Mouse (Mus musculus) thymus, postnatal 0 days (tissue): Measurements from ENCODE around the gene Cckar. TPM values are rescaled to one million over a fixed set of nuclear protein-coding genes. Genes with fewer than 3 reads are reported as not detected.

Experiments
- DNase-seq: peaks from one replicate; pipeline ENCODE4 v3.0.0-alpha.2; 2015; ENCODE audit warnings: low spot score
- polyA plus RNA-seq: library from polyadenylated mRNA; unstranded; fragments of >200 nt; fragmentation: Nextera tagmentation; extraction: Ambion mirVana; gene quantifications from 2 replicates; pipeline ENCODE4 v1.2.1, GENCODE M21; 2015

Gene Cckar
- 0.17 TPM in 1 of 2 replicates, not detected in the other for polyA plus RNA-seq

GRCm38 (mm10) chr5:53707235-53708177 lies at the start of gene Cckar:
Cckar (minus strand) TSS chr5:53707705.
- no peak for DNase-seq

- no peak for DNase-seq
These were observed 36.6 kb upstream of the Cckar start for GRCm38 (mm10) chr5:53744061-53744460.

GRCm38 (mm10) chr5:53732933-53733332 lies 25.4 kb upstream of the Cckar start:
- DNase-seq: no peak

- DNase-seq: no peak
These were observed 20.1 kb upstream of the Cckar start for GRCm38 (mm10) chr5:53727606-53728005.

GRCm38 (mm10) chr5:53726011-53726410 lies 18.5 kb upstream of the Cckar start:
- no peak for DNase-seq

GRCm38 (mm10) chr5:53716462-53716861 lies 9.0 kb upstream of the Cckar start:
- no peak for DNase-seq

- DNase-seq: no peak
These were observed 3.8 kb upstream of the Cckar start for GRCm38 (mm10) chr5:53711277-53711676.

GRCm38 (mm10) chr5:53708191-53708590 lies 686 bp upstream of the Cckar start:
- DNase-seq: no peak

GRCm38 (mm10) chr5:53702686-53703085 lies 4.8 kb downstream of the Cckar start:
- DNase-seq: no peak

GRCm38 (mm10) chr5:53697794-53698193 lies 9.7 kb downstream of the Cckar start:
- no peak for DNase-seq

- no peak for DNase-seq
These were observed 10.8 kb downstream of the Cckar start for GRCm38 (mm10) chr5:53696701-53697100.

- no peak for DNase-seq
These were observed 14.8 kb downstream of the Cckar start for GRCm38 (mm10) chr5:53692662-53693061.

- DNase-seq: no peak
These were observed 15.4 kb downstream of the Cckar start for GRCm38 (mm10) chr5:53692100-53692499.

GRCm38 (mm10) chr5:53691577-53691976 lies 15.9 kb downstream of the Cckar start:
- DNase-seq: no peak

- DNase-seq: no peak
These were observed 19.2 kb downstream of the Cckar start for GRCm38 (mm10) chr5:53688326-53688725.

GRCm38 (mm10) chr5:53686379-53686778 lies 21.1 kb downstream of the Cckar start:
- no peak for DNase-seq

GRCm38 (mm10) chr5:53685623-53686022 lies 21.9 kb downstream of the Cckar start:
- DNase-seq: no peak

GRCm38 (mm10) chr5:53684417-53684816 lies 23.1 kb downstream of the Cckar start:
- no peak for DNase-seq

GRCm38 (mm10) chr5:53683916-53684315 lies 23.6 kb downstream of the Cckar start:
- no peak for DNase-seq

- DNase-seq: no peak
These were observed 27.9 kb downstream of the Cckar start for GRCm38 (mm10) chr5:53679651-53680050.

- DNase-seq: no peak
These were observed 29.3 kb downstream of the Cckar start for GRCm38 (mm10) chr5:53678036-53678767.

GRCm38 (mm10) chr5:53676671-53677070 lies 30.8 kb downstream of the Cckar start:
- no peak for DNase-seq
